Mouse (Mus musculus) small intestine, adult 2 months (tissue): ENCODE measurements around the gene Cdc37l1. TPM values are rescaled to one million over a fixed set of nuclear protein-coding genes. Genes with fewer than 3 reads are reported as not detected.
A peak's percentile ranks its signal among the peaks of the same experiment; 100 is the strongest.
"Not testable (repeated sequence)": the region's sequence is repeated elsewhere in the genome, so short reads cannot be mapped to it uniquely, and the experiment has no call there.

Experiments
- H3K27ac ChIP-seq: fragments of 200-500 bp; 2 replicates; pipeline ENCODE4 v1.5.1; 2012; ENCODE audit warnings: low read depth, low read length, control low read depth, inconsistent platforms; ENCODE audit not compliant: insufficient read depth
- H3K27me3 ChIP-seq: fragments of 200-500 bp; 2 replicates; pipeline ENCODE4 v1.6.1; 2012; ENCODE audit warnings: mild to moderate bottlenecking, moderate library complexity, low read length, inconsistent platforms; ENCODE audit not compliant: control insufficient read depth, insufficient read depth
- H3K36me3 ChIP-seq: fragments of 200-500 bp; 2 replicates; pipeline ENCODE4 v1.6.1; 2012; ENCODE audit warnings: mild to moderate bottlenecking, low read length, control low read depth, inconsistent platforms; ENCODE audit not compliant: control insufficient read depth, insufficient read depth
- H3K4me1 ChIP-seq: fragments of 200-500 bp; 2 replicates; pipeline ENCODE4 v1.6.1; 2012; ENCODE audit warnings: low read length, inconsistent platforms, mixed read lengths; ENCODE audit not compliant: control insufficient read depth, insufficient read depth, insufficient read length
- H3K4me3 ChIP-seq: fragments of 200-500 bp; 2 replicates; pipeline ENCODE4 v1.5.1; 2012; ENCODE audit warnings: low read depth, mild to moderate bottlenecking, control low read depth, inconsistent platforms, low read length, moderate library complexity
- CTCF ChIP-seq: fragments of 200-500 bp; IDR thresholded peaks from 2 replicates; pipeline ENCODE4 v1.5.1; 2012; ENCODE audit warnings: low read depth, mild to moderate bottlenecking, control low read depth, inconsistent platforms, low read length, moderate library complexity, mixed read lengths; ENCODE audit not compliant: insufficient replicate concordance, insufficient read length; ENCODE audit errors: extremely low read depth
- POLR2A ChIP-seq: fragments of 200-500 bp; IDR thresholded peaks from 2 replicates; pipeline ENCODE4 v1.6.1; 2012; ENCODE audit warnings: low read depth, mild to moderate bottlenecking, control low read depth, inconsistent platforms, low read length, moderate library complexity
- WGBS: fragments of 180-500 bp; shearing (Covaris S2); methylation state at CpG from one replicate; pipeline ENCODE4 v1.1.7; 2018; 5-methylcytosine and 5-hydroxymethylcytosine counted together
- polyA plus RNA-seq: library from polyadenylated mRNA; depleted of rRNA; stranded (reverse); fragments of >200 nt; gene quantifications from 2 replicates; pipeline ENCODE4 v1.2.3, GENCODE M21; 2012

The Cdc37l1 gene
- polyA plus RNA-seq, 1 experiment: 2.6 TPM

DNA sequence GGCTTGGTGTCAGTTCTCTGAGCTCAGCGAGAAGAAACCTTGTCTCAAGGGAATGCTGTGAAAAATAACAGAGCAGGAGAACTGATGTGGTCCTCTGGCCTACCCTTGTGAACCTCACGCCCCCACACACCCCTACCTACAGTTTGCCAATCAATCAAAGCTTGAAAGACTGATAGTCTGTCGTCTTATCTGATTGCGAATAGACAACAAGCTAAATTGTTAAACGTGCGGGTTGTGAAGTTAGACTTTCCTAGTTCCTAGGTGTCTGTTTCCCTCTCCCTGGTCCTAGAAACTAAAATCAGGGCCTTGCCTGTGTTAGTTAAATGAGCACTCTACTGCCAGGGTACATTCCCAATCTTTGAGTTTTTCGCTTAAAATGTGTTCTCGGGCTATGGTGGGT is 637 bp upstream of the Cdc37l1 start:
- peak overlapping the region; percentile 72; the same call in 1 of the 2 replicates for H3K27ac ChIP-seq
- TF ChIP-seq CTCF: no peak
- no peak for TF ChIP-seq POLR2A
- peaks cover 5% of the 10 kb centered on the region; the same call in 1 of the 2 replicates for H3K4me1 ChIP-seq
- no peaks in the 10 kb centered on the region for H3K27me3 ChIP-seq
- H3K36me3 ChIP-seq: peaks cover under 1% of the 10 kb centered on the region; the same call in 1 of the 2 replicates
- WGBS: 50% methylated on average over 8 of the region's 8 CpGs
- no peak overlapping the region for H3K4me3 ChIP-seq

GRCm38 (mm10) chr19:28990590-28991221 is 554 bp downstream of the Cdc37l1 start:
- under 1% methylated on average over 41 of the region's 41 CpGs for WGBS
- Histone ChIP-seq H3K4me3 (peak overlapping the region; percentile 88), H3K27ac (peak overlapping the region; percentile 75), H3K4me1 (peaks cover 5% of the 10 kb centered on the region; the same call in 1 of the 2 replicates), H3K36me3 (peaks cover 11% of the 10 kb centered on the region), H3K27me3 (no peaks in the 10 kb centered on the region)
- TF ChIP-seq CTCF: no peak
- no peak for TF ChIP-seq POLR2A

GRCm38 (mm10) chr19:28991391-28991790 is 1.2 kb downstream of the Cdc37l1 start:
- H3K4me1 ChIP-seq: peaks cover 5% of the 10 kb centered on the region; the same call in 1 of the 2 replicates
- peaks cover 15% of the 10 kb centered on the region for H3K36me3 ChIP-seq
- TF ChIP-seq CTCF (no peak), POLR2A (no peak)
- 55% methylated on average over 5 of the region's 5 CpGs for whole genome bisulfite sequencing
- no peaks in the 10 kb centered on the region for H3K27me3 ChIP-seq
- peak overlapping the region; percentile 75; the same call in 1 of the 2 replicates for H3K27ac ChIP-seq
- H3K4me3 ChIP-seq: no peak overlapping the region

DNA sequence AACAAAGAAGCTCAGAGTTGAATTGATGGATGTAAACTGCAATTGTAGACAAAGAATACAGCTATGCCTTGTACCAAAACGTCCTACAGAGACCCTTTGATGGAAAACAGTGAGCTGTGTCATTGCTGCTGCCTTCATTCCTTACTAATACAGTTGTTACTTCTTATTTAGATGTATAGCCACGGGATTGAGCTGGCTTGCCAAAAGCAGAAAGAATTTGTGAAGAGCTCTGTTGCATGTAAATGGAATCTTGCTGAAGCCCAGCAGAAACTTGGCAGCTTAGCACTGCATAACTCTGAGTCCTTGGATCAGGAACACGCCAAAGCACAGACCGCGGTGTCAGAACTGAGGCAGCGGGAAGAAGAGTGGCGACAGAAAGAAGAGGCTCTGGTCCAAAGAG is 4.7 kb downstream of the Cdc37l1 start:
- no peak overlapping the region for H3K4me3 ChIP-seq
- H3K36me3 ChIP-seq: peaks cover 28% of the 10 kb centered on the region
- no peaks in the 10 kb centered on the region; the same call in 1 of the 2 replicates for H3K4me1 ChIP-seq
- 77% methylated on average over 7 of the region's 7 CpGs for WGBS
- no peak for TF ChIP-seq CTCF
- no peak for TF ChIP-seq POLR2A
- H3K27me3 ChIP-seq: no peaks in the 10 kb centered on the region
- 0 out of 2 replicates have a peak overlapping the region, but pooled peaks have one; percentile 15 for H3K27ac ChIP-seq

DNA sequence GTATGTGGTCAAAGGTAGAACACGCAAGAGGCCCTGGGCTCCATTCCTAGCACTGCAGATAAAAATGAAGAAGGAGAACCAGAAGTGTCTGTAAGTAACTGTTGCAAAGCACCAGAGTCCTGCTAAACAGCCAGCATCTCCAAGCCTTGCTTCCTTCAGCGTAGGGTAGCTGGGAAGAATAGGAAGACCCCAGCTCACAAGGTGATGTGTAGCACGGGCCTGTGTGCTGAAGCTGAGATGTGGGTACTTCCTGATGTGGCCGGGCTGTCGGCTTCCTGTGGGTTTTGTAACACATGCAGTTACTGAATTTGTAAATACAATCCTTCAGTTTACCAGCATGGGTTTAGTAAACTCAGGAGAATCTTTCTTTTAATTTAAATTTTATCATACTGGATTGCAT is 5.2 kb downstream of the Cdc37l1 start:
- Histone ChIP-seq H3K27me3 (no peaks in the 10 kb centered on the region), H3K4me1 (no peaks in the 10 kb centered on the region), H3K27ac (0 out of 2 replicates have a peak overlapping the region, but pooled peaks have one; percentile 15), H3K36me3 (peaks cover 33% of the 10 kb centered on the region), H3K4me3 (no peak overlapping the region)
- TF ChIP-seq POLR2A (no peak), CTCF (no peak)
- WGBS: 77% methylated on average over 5 of the region's 5 CpGs

GRCm38 (mm10) chr19:28997976-28998630 is 8.0 kb downstream of the Cdc37l1 start:
- 69% methylated on average over 4 of the region's 4 CpGs for WGBS
- peaks cover 50% of the 10 kb centered on the region for H3K36me3 ChIP-seq
- H3K4me3 ChIP-seq: no peak overlapping the region
- H3K27me3 ChIP-seq: no peaks in the 10 kb centered on the region
- no peak overlapping the region for H3K27ac ChIP-seq
- no peaks in the 10 kb centered on the region for H3K4me1 ChIP-seq
- TF ChIP-seq CTCF: no peak
- no peak for TF ChIP-seq POLR2A

DNA sequence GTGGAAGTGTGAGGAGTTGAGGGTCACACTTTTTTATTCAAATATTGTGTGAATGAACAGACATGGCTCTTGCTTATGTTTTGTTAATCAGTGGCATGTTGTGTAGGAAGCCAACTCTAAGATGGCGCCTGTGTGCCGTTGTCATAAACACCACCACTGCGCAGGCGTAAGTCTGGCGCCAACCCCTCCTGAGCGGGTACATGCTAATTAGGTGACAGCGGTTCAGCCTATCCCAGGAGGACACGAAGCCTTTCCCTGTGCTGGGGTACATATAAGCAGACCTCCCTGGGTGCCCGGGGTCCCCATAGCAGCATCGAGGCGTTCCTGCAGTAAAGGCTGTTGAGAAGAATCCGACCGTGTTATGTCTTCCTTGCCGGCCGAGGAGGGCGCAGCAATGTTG is 10.2 kb downstream of the Cdc37l1 start:
- whole genome bisulfite sequencing: 98% methylated on average over 16 of the region's 16 CpGs

More for the DNA sequence above, 10.2 kb downstream of the Cdc37l1 start:
- H3K4me1 ChIP-seq, H3K4me3 ChIP-seq, H3K27me3 ChIP-seq, H3K27ac ChIP-seq: not testable (repeated sequence)
- H3K36me3 ChIP-seq: peaks cover 44% of the 10 kb centered on the region
